Comparison of ENCODE assay signal across 8 mouse cellular contexts in genomic region chr11:8601411-8601821, GRCm38 (mm10).
DNase-seq lines count a peak whose midpoint lies in the region; ATAC-seq and TF ChIP-seq lines count a peak whose summit lies in the region.

No protein-coding gene starts in this region.

- no peaks in the 10 kb centered on the region for H3K27me3 ChIP-seq in intestine, embryonic 16.5 days (replicated peaks; ENCODE audit: control insufficient read depth, insufficient read depth, low read length)
- no peaks in the 10 kb centered on the region for H3K27me3 ChIP-seq in intestine, postnatal 0 days (replicated peaks; ENCODE audit: control insufficient read depth, insufficient read depth, low read length)
- no peaks in the 10 kb centered on the region for H3K27me3 ChIP-seq in hindbrain, embryonic 15.5 days

- H3K4me1 ChIP-seq in intestine, embryonic 16.5 days (ENCODE audit: control insufficient read depth, insufficient read depth, low read length): no peaks in the 10 kb centered on the region
- H3K4me1 ChIP-seq in intestine, postnatal 0 days (replicated peaks; ENCODE audit: control insufficient read depth, insufficient read depth, low read length): no peaks in the 10 kb centered on the region
- 0 out of 2 replicates have a peak, but pooled peaks cover 4% of the 10 kb centered on the region for H3K4me1 ChIP-seq in hindbrain, embryonic 15.5 days (replicated peaks)

- H3K27ac ChIP-seq in intestine, embryonic 16.5 days (ENCODE audit: low read length): peak overlapping the region; percentile 43
- no peak overlapping the region for H3K27ac ChIP-seq in intestine, postnatal 0 days (ENCODE audit: low read depth, low read length)
- no peak overlapping the region for H3K27ac ChIP-seq in hindbrain, embryonic 15.5 days (replicated peaks)

- H3K9me3 ChIP-seq in intestine, embryonic 16.5 days (ENCODE audit: control insufficient read depth, low read length): no peaks in the 10 kb centered on the region
- H3K9me3 ChIP-seq in intestine, postnatal 0 days (ENCODE audit: control insufficient read depth): no peaks in the 10 kb centered on the region
- no peaks in the 10 kb centered on the region for H3K9me3 ChIP-seq in hindbrain, embryonic 15.5 days

- no peaks in the 10 kb centered on the region; the same call in 1 of the 2 replicates for H3K36me3 ChIP-seq in intestine, embryonic 16.5 days (ENCODE audit: control insufficient read depth, insufficient read depth, low read length)
- H3K36me3 ChIP-seq in intestine, postnatal 0 days (ENCODE audit: control insufficient read depth, insufficient read depth): peaks cover 36% of the 10 kb centered on the region
- no peaks in the 10 kb centered on the region for H3K36me3 ChIP-seq in hindbrain, embryonic 15.5 days

- ATAC-seq in intestine, embryonic 16.5 days: no peak
- ATAC-seq in intestine, postnatal 0 days: no peak
- 0 out of 2 replicates have a peak, but pooled peaks have one; percentile 36 for ATAC-seq in hindbrain, embryonic 15.5 days (ENCODE audit: low FRiP score, low read depth)
- ATAC-seq in neutrophil, adult 5-6 weeks (ENCODE audit: extremely low read depth, insufficient number of reproducible peaks, low FRiP score, poor library complexity, severe bottlenecking): peak; percentile 47; the same call in 1 of the 2 replicates

- no peak overlapping the region for H3K9ac ChIP-seq in intestine, embryonic 16.5 days (ENCODE audit: low read depth, low read length)
- H3K9ac ChIP-seq in intestine, postnatal 0 days (ENCODE audit: low read depth, low read length): no peak overlapping the region
- H3K9ac ChIP-seq in hindbrain, embryonic 15.5 days: no peak overlapping the region

- TF ChIP-seq POLR2A in brain, embryonic 14.5 days (IDR thresholded peaks at IDR 0.05; ENCODE audit: borderline replicate concordance, extremely low read depth, insufficient read depth, insufficient read length, poor library complexity, severe bottlenecking): no peak

- no peak overlapping the region for H3K4me3 ChIP-seq in intestine, embryonic 16.5 days (ENCODE audit: low read length)
- H3K4me3 ChIP-seq in intestine, postnatal 0 days (ENCODE audit: low read depth, low read length): no peak overlapping the region
- H3K4me3 ChIP-seq in hindbrain, embryonic 15.5 days: no peak overlapping the region

- H3K4me2 ChIP-seq in intestine, embryonic 16.5 days (ENCODE audit: low read depth, low read length): no peak overlapping the region
- H3K4me2 ChIP-seq in intestine, postnatal 0 days (replicated peaks; ENCODE audit: low read depth): no peak overlapping the region
- H3K4me2 ChIP-seq in hindbrain, embryonic 15.5 days: no peak overlapping the region

- WGBS in intestine, embryonic 16.5 days: 56% methylated on average over 7 of the region's 7 CpGs
- 67% methylated on average over 7 of the region's 7 CpGs for WGBS in intestine, postnatal 0 days
- WGBS in hindbrain, embryonic 15.5 days: 24% methylated on average over 7 of the region's 7 CpGs

- TF ChIP-seq CTCF in intestine, postnatal 0 days (IDR thresholded peaks at IDR 0.05; ENCODE audit: low read depth): no peak
- no peak for TF ChIP-seq CTCF in brain, embryonic 14.5 days (IDR thresholded peaks at IDR 0.05; ENCODE audit: borderline replicate concordance, extremely low read depth, insufficient read depth, insufficient read length)

- DNase-seq in brain, embryonic 14.5 days (ENCODE audit: low read depth): peak; percentile 47
- no peak for DNase-seq in testis, postnatal 10 days (ENCODE audit: low spot score)
- no peak for DNase-seq in urinary bladder, postnatal 36 days (ENCODE audit: low spot score in 2 of 2)
- DNase-seq in kidney, adult 9 months: no peak

Comparison
In these comparisons a context has a peak if more than half of its experiments do, and no peak if none do; other contexts are left out.
1. ATAC-seq: peak in hindbrain, embryonic 15.5 days (single experiment) and neutrophil, adult 5-6 weeks (single experiment); none in intestine, embryonic 16.5 days (single experiment) and intestine, postnatal 0 days (single experiment).